Mouse (Mus musculus) liver, postnatal 0 days (tissue): ENCODE results near the gene Cd164l2. TPM values are rescaled to one million over a fixed set of nuclear protein-coding genes. Genes with fewer than 3 reads are reported as not detected.

ENCODE experiments used
- ATAC-seq: fragments of 200-750 bp; cut with Nextera tagmentation; 2 replicates; pipeline ENCODE4 v1.8.0; 2017; ENCODE audit warnings: mild to moderate bottlenecking, moderate library complexity
- DNase-seq: peaks from one replicate; pipeline ENCODE4 v3.0.0-alpha.2; 2016
- H3K27ac ChIP-seq: fragments of 300-500 bp; sonication (generic); 2 replicates; pipeline ENCODE4 v1.5.1; 2014; ENCODE audit warnings: antibody characterized with exemption, moderate library complexity, mild to moderate bottlenecking, low read depth
- H3K27me3 ChIP-seq: fragments of 300-500 bp; sonication (generic); 2 replicates; pipeline ENCODE4 v1.6.1; 2014; ENCODE audit warnings: low read length, control low read depth, mixed read lengths; ENCODE audit not compliant: insufficient read depth
- H3K36me3 ChIP-seq: fragments of 300-500 bp; sonication (generic); replicated peaks from 2 replicates; pipeline ENCODE4 v1.6.1; 2014; ENCODE audit warnings: mild to moderate bottlenecking, control low read depth, low read length, moderate library complexity, mixed read lengths; ENCODE audit not compliant: insufficient read depth
- H3K4me1 ChIP-seq: fragments of 300-500 bp; sonication (generic); 2 replicates; pipeline ENCODE4 v1.6.1; 2014; ENCODE audit warnings: antibody characterized with exemption, mild to moderate bottlenecking, control low read depth; ENCODE audit not compliant: insufficient read depth
- H3K4me2 ChIP-seq: fragments of 300-500 bp; sonication (generic); 2 replicates; pipeline ENCODE4 v1.6.1; 2014; ENCODE audit warnings: low read depth, mild to moderate bottlenecking, low read length, moderate library complexity, mixed read lengths
- H3K4me3 ChIP-seq: fragments of 300-500 bp; sonication (generic); 2 replicates; pipeline ENCODE4 v1.5.1; 2014; ENCODE audit warnings: low read depth, low read length
- H3K9ac ChIP-seq: fragments of 300-500 bp; sonication (generic); replicated peaks from 2 replicates; pipeline ENCODE4 v1.6.1; 2014; ENCODE audit warnings: mild to moderate bottlenecking, moderate library complexity
- H3K9me3 ChIP-seq: fragments of 300-500 bp; sonication (generic); 2 replicates; pipeline ENCODE4 v1.6.1; 2016; ENCODE audit warnings: mild to moderate bottlenecking, control low read depth, low read length, mixed read lengths
- CTCF ChIP-seq: sonication (generic); IDR thresholded peaks from 2 replicates; pipeline ENCODE4 v1.5.1; 2016; ENCODE audit warnings: antibody characterized with exemption, low read depth
- EP300 ChIP-seq: IDR thresholded peaks from 2 replicates; pipeline ENCODE4 v1.6.1; 2016; ENCODE audit warnings: antibody characterized with exemption, low read depth, mild to moderate bottlenecking
- WGBS: fragments of 180-500 bp; shearing (Covaris S2); extraction: QIAGEN DNeasy Blood & Tissue Kit; methylation state at CpG from one replicate; pipeline ENCODE4 v1.1.7; 2014; ENCODE audit not compliant: insufficient replicate concordance; 5-methylcytosine and 5-hydroxymethylcytosine counted together
- polyA plus RNA-seq: library from polyadenylated mRNA; unstranded; fragments of >200 nt; fragmentation: Nextera tagmentation; extraction: Ambion mirVana; gene quantifications from 2 replicates; pipeline ENCODE4 v1.2.1, GENCODE M21; 2015

Gene Cd164l2
- polyA plus RNA-seq = 0.25 and 0.39 TPM in 2 replicates

GRCm38 (mm10) chr4:133211751-133212561 lies at the start of gene Cd164l2, which contains the start of gene Gpr3:
TSS of gene Cd164l2 (plus strand) at chr4:133212131.
TSS of gene Gpr3 (minus strand) at chr4:133212536.
- H3K4me1 ChIP-seq = peaks cover 17% of the 10 kb centered on the region
- no peak within 1 kb of the TSS for H3K27ac ChIP-seq
- ATAC-seq (peak; percentile 12; the same call in 1 of the 2 replicates), DNase-seq (no peak)
- H3K36me3 ChIP-seq = no peaks in the 10 kb centered on the region
- peak within 1 kb of the TSS; percentile 61 for H3K4me3 ChIP-seq
- peaks cover 47% of the 10 kb centered on the region for H3K27me3 ChIP-seq
- 4% methylated on average over 48 of the region's 52 CpGs for WGBS
- no peaks in the 10 kb centered on the region for H3K9me3 ChIP-seq
- H3K9ac ChIP-seq = peak within 1 kb of the TSS; percentile 46; the same call in 1 of the 2 replicates
- TF ChIP-seq EP300 = no peak
- TF ChIP-seq CTCF = no peak
- H3K4me2 ChIP-seq = peak within 1 kb of the TSS; percentile 96

- no peak for TF ChIP-seq CTCF
- Histone ChIP-seq H3K36me3 (peaks cover 21% of the 10 kb centered on the region), H3K9ac (no peak overlapping the region), H3K9me3 (no peaks in the 10 kb centered on the region), H3K27me3 (no peaks in the 10 kb centered on the region), H3K4me1 (peaks cover 24% of the 10 kb centered on the region), H3K4me2 (no peak overlapping the region), H3K4me3 (no peak overlapping the region), H3K27ac (no peak overlapping the region)
- WGBS = 56% methylated on average over 6 of the region's 6 CpGs
- no peak for ATAC-seq
- DNase-seq = no peak
Observed at GRCm38 (mm10) chr4:133162196-133162595, 49.7 kb upstream of the Cd164l2 start.

- Histone ChIP-seq H3K9me3 (no peaks in the 10 kb centered on the region), H3K4me2 (no peak overlapping the region), H3K27me3 (no peaks in the 10 kb centered on the region), H3K4me1 (peaks cover 31% of the 10 kb centered on the region), H3K27ac (no peak overlapping the region), H3K36me3 (peaks cover 13% of the 10 kb centered on the region), H3K9ac (no peak overlapping the region), H3K4me3 (no peak overlapping the region)
- DNase-seq (no peak), ATAC-seq (no peak)
- WGBS = 76% methylated on average over 9 of the region's 9 CpGs
- TF ChIP-seq CTCF (no peak), EP300 (no peak)
Observed at GRCm38 (mm10) chr4:133166773-133167172, 45.2 kb upstream of the Cd164l2 start.

GRCm38 (mm10) chr4:133169237-133170055 lies 42.5 kb upstream of the Cd164l2 start:
- H3K27me3 ChIP-seq = no peaks in the 10 kb centered on the region
- peak; percentile 48 for DNase-seq
- peaks cover 46% of the 10 kb centered on the region for H3K4me1 ChIP-seq
- 0 out of 2 replicates have a peak overlapping the region, but pooled peaks have one; percentile 26 for H3K9ac ChIP-seq
- no peak overlapping the region for H3K4me3 ChIP-seq
- no peaks in the 10 kb centered on the region for H3K9me3 ChIP-seq
- peak overlapping the region; percentile 95 for H3K27ac ChIP-seq
- 40% methylated on average over 10 of the region's 10 CpGs for WGBS
- TF ChIP-seq CTCF (no peak), EP300 (no peak)
- peak overlapping the region; percentile 52 for H3K4me2 ChIP-seq
- H3K36me3 ChIP-seq = peaks cover 10% of the 10 kb centered on the region
- ATAC-seq = peak; percentile 64

GRCm38 (mm10) chr4:133170056-133170524 lies 41.8 kb upstream of the Cd164l2 start:
- Histone ChIP-seq H3K9ac (0 out of 2 replicates have a peak overlapping the region, but pooled peaks have one; percentile 26), H3K4me1 (peaks cover 49% of the 10 kb centered on the region), H3K36me3 (peaks cover 7% of the 10 kb centered on the region), H3K4me3 (no peak overlapping the region), H3K4me2 (peak overlapping the region; percentile 52), H3K9me3 (no peaks in the 10 kb centered on the region), H3K27me3 (no peaks in the 10 kb centered on the region), H3K27ac (peak overlapping the region; percentile 95)
- TF ChIP-seq CTCF (no peak), EP300 (no peak; the same call in 1 of the 2 replicates)
- ATAC-seq (peak; percentile 65), DNase-seq (peak; percentile 38)
- 37% methylated on average over 3 of the region's 3 CpGs for WGBS

DNA sequence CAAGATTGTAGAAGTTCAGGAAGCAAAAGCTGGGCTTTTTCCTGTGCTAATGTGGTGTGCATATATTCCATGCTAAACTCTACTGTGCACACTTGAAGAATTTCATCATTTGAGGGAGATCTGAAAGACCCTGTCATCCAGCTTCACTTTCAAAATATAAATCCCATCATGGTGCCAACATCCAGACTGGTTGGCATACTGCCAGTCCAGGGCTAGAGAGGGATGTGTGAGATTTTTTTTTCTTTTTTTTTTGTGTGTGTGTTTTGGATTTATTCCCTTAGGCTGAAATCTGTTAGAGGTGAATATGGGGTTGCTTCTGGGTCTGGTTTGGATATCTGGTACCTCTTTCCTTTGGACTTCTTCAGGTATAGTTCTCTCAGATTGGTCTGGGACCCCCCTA lies 41.3 kb upstream of the Cd164l2 start:
- no peak for DNase-seq
- TF ChIP-seq EP300 = no peak
- TF ChIP-seq CTCF = no peak
- Histone ChIP-seq H3K27ac (peak overlapping the region; percentile 95), H3K27me3 (no peaks in the 10 kb centered on the region), H3K9ac (peak overlapping the region; percentile 6; the same call in 1 of the 2 replicates), H3K36me3 (peaks cover 5% of the 10 kb centered on the region; the same call in 1 of the 2 replicates), H3K4me3 (no peak overlapping the region), H3K4me2 (peak overlapping the region; percentile 22), H3K9me3 (no peaks in the 10 kb centered on the region), H3K4me1 (peaks cover 54% of the 10 kb centered on the region)
- ATAC-seq = no peak
